Mouse (Mus musculus) brain, embryonic 14.5 days (tissue): ENCODE results near the gene Wdfy2.

Experiments used
- CTCF ChIP-seq: fragments of 200-500 bp; IDR thresholded peaks from 2 replicates; pipeline ENCODE4 v1.5.1; 2012; ENCODE audit warnings: inconsistent platforms, mild to moderate bottlenecking, moderate library complexity, borderline replicate concordance; ENCODE audit not compliant: insufficient read depth, insufficient read length; ENCODE audit errors: extremely low read depth
- POLR2A ChIP-seq: fragments of 200-500 bp; IDR thresholded peaks from 2 replicates; pipeline ENCODE4 v1.6.1; 2012; ENCODE audit warnings: mild to moderate bottlenecking, inconsistent platforms, borderline replicate concordance; ENCODE audit not compliant: poor library complexity, insufficient read depth, insufficient read length, severe bottlenecking; ENCODE audit errors: extremely low read depth

GRCm38 (mm10) chr14:62907888-62908287 is 70.4 kb downstream of the Wdfy2 start:
- TF ChIP-seq CTCF: no peak
- no peak for TF ChIP-seq POLR2A
